In the genomic region with DNA sequence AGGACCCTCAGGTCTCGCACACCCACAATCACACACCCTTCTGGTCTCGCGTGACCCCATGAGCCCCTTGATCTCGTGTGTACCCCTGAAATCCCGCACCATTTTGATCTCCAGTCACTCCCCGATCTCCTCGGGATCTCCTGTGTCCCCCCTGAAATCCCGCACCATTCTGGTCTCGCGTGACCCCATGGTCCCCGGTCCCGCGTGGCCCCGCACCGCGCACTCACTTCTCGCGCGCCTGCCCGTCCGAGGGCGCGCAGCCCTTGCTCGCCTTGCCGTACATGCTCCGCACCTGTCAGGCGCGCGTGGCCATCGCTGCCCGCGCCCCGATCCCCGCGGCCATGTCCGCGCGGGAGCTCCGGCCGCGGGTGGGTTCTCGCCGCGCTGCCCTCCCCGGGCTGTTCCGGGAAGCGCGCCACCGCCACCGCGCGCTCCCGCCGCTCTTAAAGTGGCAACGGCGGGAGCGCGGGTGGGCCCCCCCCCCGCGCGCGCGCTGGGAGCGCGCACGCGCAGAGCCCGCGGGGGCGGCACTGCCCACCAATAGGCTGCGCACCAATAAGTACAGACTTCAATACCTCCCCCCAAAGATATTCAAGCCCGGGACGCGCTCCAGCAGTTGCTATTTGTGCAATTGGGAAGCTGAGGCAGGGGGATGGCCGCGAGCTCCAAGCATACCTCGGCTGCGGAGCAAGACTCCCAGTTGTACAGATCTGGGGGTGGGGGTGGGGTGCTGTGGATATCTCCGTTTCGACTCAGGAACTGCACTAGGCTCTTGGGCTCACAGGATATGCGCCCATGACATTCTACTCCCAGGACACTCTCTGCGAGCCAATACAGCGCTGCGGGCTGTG, we compare ENCODE assay signal across 7 mouse cellular contexts. TPM values are rescaled to one million over a fixed set of nuclear protein-coding genes. Genes with fewer than 3 reads are reported as not detected.
DNase-seq lines count a peak whose midpoint lies in the region; ATAC-seq and TF ChIP-seq lines count a peak whose summit lies in the region.

No protein-coding gene starts in this region.

- H3K4me3 ChIP-seq in G1E (ENCODE audit: low read depth, low read length), result peak overlapping the region; percentile 76
- H3K4me3 ChIP-seq in heart, embryonic 14.5 days (ENCODE audit: control insufficient read depth in 1 of 2, insufficient read depth in 1 of 2, low read depth in 1 of 2, low read length in 2 of 2), result peak overlapping the region; percentile 64 to 94
- peak overlapping the region; percentile 84 for H3K4me3 ChIP-seq in stomach, embryonic 14.5 days (ENCODE audit: low read depth, low read length)

- 2% methylated on average over 83 of the region's 84 CpGs for WGBS in heart, embryonic 14.5 days
- under 1% methylated on average over 84 of the region's 84 CpGs for WGBS in stomach, embryonic 14.5 days

- peaks cover 26% of the 10 kb centered on the region; the same call in 1 of the 2 replicates for H3K27me3 ChIP-seq in G1E (ENCODE audit: insufficient read depth, low read length)
- no peaks in the 10 kb centered on the region for H3K27me3 ChIP-seq in heart, embryonic 14.5 days (ENCODE audit: control insufficient read depth, insufficient read depth, low read length)
- no peaks in the 10 kb centered on the region for H3K27me3 ChIP-seq in stomach, embryonic 14.5 days (ENCODE audit: control insufficient read depth, insufficient read depth, low read length)

- no peak for TF ChIP-seq CTCF in G1E (IDR thresholded peaks at IDR 0.05; ENCODE audit: low read depth, low read length)

- no peak for ATAC-seq in G1E (ENCODE audit: extremely low read depth, insufficient number of reproducible peaks, low FRiP score, poor library complexity, severe bottlenecking)
- no peak for ATAC-seq in heart, embryonic 14.5 days (ENCODE audit: insufficient number of reproducible peaks, insufficient read depth, low FRiP score, low read depth)
- no peak for ATAC-seq in stomach, embryonic 14.5 days (ENCODE audit: insufficient number of reproducible peaks, insufficient read depth, low FRiP score, low read depth)

- 0 out of 2 replicates have a peak, but pooled peaks cover 2% of the 10 kb centered on the region for H3K9me3 ChIP-seq in G1E (replicated peaks)
- H3K9me3 ChIP-seq in heart, embryonic 14.5 days (ENCODE audit: control insufficient read depth, low read length), result no peaks in the 10 kb centered on the region
- H3K9me3 ChIP-seq in stomach, embryonic 14.5 days (ENCODE audit: control insufficient read depth, low read depth, low read length), result no peaks in the 10 kb centered on the region

- H3K9ac ChIP-seq in heart, embryonic 14.5 days (ENCODE audit: low read length), result peak overlapping the region; percentile 82
- H3K9ac ChIP-seq in stomach, embryonic 14.5 days (replicated peaks; ENCODE audit: low read depth, low read length), result peak overlapping the region; percentile 66

- H3K4me1 ChIP-seq in G1E (ENCODE audit: insufficient read depth, low read depth, low read length), result peaks cover 70% of the 10 kb centered on the region
- H3K4me1 ChIP-seq in heart, embryonic 14.5 days (ENCODE audit: control insufficient read depth in 2 of 2, insufficient read depth in 2 of 2, low read length in 2 of 2), result peaks cover 20 to 26% of the 10 kb centered on the region in 2 experiments; a peak in 3 of 4 replicates
- H3K4me1 ChIP-seq in stomach, embryonic 14.5 days (ENCODE audit: control insufficient read depth, insufficient read depth, low read length), result peaks cover 13% of the 10 kb centered on the region; the same call in 1 of the 2 replicates

- H3K36me3 ChIP-seq in G1E (replicated peaks), result peaks cover 38% of the 10 kb centered on the region
- no peaks in the 10 kb centered on the region for H3K36me3 ChIP-seq in heart, embryonic 14.5 days (ENCODE audit: control insufficient read depth, insufficient read depth, low read length)
- no peaks in the 10 kb centered on the region for H3K36me3 ChIP-seq in stomach, embryonic 14.5 days (ENCODE audit: control insufficient read depth, insufficient read depth, low read length)

- H3K27ac ChIP-seq in heart, embryonic 14.5 days (replicated peaks in 1 of 2; ENCODE audit: control insufficient read depth in 1 of 2, insufficient read depth in 1 of 2, low read depth in 2 of 2, low read length in 2 of 2), result peak overlapping the region; percentile 82 to 94
- peak overlapping the region; percentile 99 for H3K27ac ChIP-seq in stomach, embryonic 14.5 days (ENCODE audit: low read length)

- H3K4me2 ChIP-seq in heart, embryonic 14.5 days (ENCODE audit: low read length), result peak overlapping the region; percentile 99
- H3K4me2 ChIP-seq in stomach, embryonic 14.5 days (replicated peaks; ENCODE audit: low read depth, low read length), result peak overlapping the region; percentile 98

- peak; percentile 76 for DNase-seq in CD4-positive helper T cell, adult 2 months (ENCODE audit: low read depth, low spot score)
- DNase-seq in G1E (ENCODE audit: low spot score), result peak; percentile 66
- DNase-seq in embryo, embryonic 10 days (ENCODE audit: low spot score), result peak; percentile 51
- DNase-seq in kidney, postnatal 14 days, result peak; percentile 72
- peak; percentile 57 for DNase-seq in lung, postnatal 36 days

RNA-seq across cellular contexts. Expression of a gene that starts 0.5 kb away (rescaled TPM):
- total RNA-seq in G1E (2014; fragmentation: Nextera tagmentation) (21.7 and 31.0 TPM in 2 replicates), G1E (2017) (51.7 and 114 TPM in 2 replicates)
- 606 and 1,025 TPM in 2 replicates for polyA plus RNA-seq in G1E (2012)
- polyA plus RNA-seq in heart, embryonic 14.5 days (2014; fragmentation: Nextera tagmentation; extraction: Ambion mirVana), result 83.7 and 85.8 TPM in 2 replicates
- 121 and 122 TPM in 2 replicates for polyA plus RNA-seq in stomach, embryonic 14.5 days (2014; fragmentation: Nextera tagmentation; extraction: Ambion mirVana)

RNA-seq across cellular contexts. Expression of a gene that starts 7.8 kb away (rescaled TPM):
- 1.3 and 2.6 TPM in 2 replicates for total RNA-seq in G1E (2014; fragmentation: Nextera tagmentation)
- 1.2 and 1.6 TPM in 2 replicates for total RNA-seq in G1E (2017)
- 1.6 and 1.7 TPM in 2 replicates for polyA plus RNA-seq in G1E (2012)
- 1.3 and 3.2 TPM in 2 replicates for polyA plus RNA-seq in heart, embryonic 14.5 days (2014; fragmentation: Nextera tagmentation; extraction: Ambion mirVana)
- polyA plus RNA-seq in stomach, embryonic 14.5 days (2014; fragmentation: Nextera tagmentation; extraction: Ambion mirVana), result 1.9 and 2.9 TPM in 2 replicates

RNA-seq across cellular contexts. Expression of a gene that starts 13.9 kb away (rescaled TPM):
- total RNA-seq in G1E (2014; fragmentation: Nextera tagmentation), result 22.9 and 24.4 TPM in 2 replicates
- 35.8 and 36.8 TPM in 2 replicates for total RNA-seq in G1E (2017)
- 141 and 157 TPM in 2 replicates for polyA plus RNA-seq in G1E (2012)
- polyA plus RNA-seq in heart, embryonic 14.5 days (2014; fragmentation: Nextera tagmentation; extraction: Ambion mirVana), result 59.5 and 69.8 TPM in 2 replicates
- 81.3 and 82.4 TPM in 2 replicates for polyA plus RNA-seq in stomach, embryonic 14.5 days (2014; fragmentation: Nextera tagmentation; extraction: Ambion mirVana)

RNA-seq across cellular contexts. Expression of a gene that starts 24.1 kb away (rescaled TPM):
- total RNA-seq in G1E (2014; fragmentation: Nextera tagmentation), result not detected in 2 replicates
- not detected in 2 replicates for total RNA-seq in G1E (2017)
- polyA plus RNA-seq in G1E (2012), result 0.03 and 0.06 TPM in 2 replicates
- polyA plus RNA-seq in heart, embryonic 14.5 days (2014; fragmentation: Nextera tagmentation; extraction: Ambion mirVana), result 1.1 TPM in 2 replicates
- 0.17 and 0.24 TPM in 2 replicates for polyA plus RNA-seq in stomach, embryonic 14.5 days (2014; fragmentation: Nextera tagmentation; extraction: Ambion mirVana)

RNA-seq across cellular contexts. Expression of a gene that starts 52.1 kb away (rescaled TPM):
- 16.6 and 23.1 TPM in 2 replicates for total RNA-seq in G1E (2014; fragmentation: Nextera tagmentation)
- 9.4 and 9.5 TPM in 2 replicates for total RNA-seq in G1E (2017)
- 3.1 and 3.3 TPM in 2 replicates for polyA plus RNA-seq in G1E (2012)
- 39.7 and 46.6 TPM in 2 replicates for polyA plus RNA-seq in heart, embryonic 14.5 days (2014; fragmentation: Nextera tagmentation; extraction: Ambion mirVana)
- 67.7 and 70.8 TPM in 2 replicates for polyA plus RNA-seq in stomach, embryonic 14.5 days (2014; fragmentation: Nextera tagmentation; extraction: Ambion mirVana)
